Comparison of ENCODE assay signal across 13 mouse cellular contexts in genomic region chr2:71775201-71775611, GRCm38 (mm10). TPM values are rescaled to one million over a fixed set of nuclear protein-coding genes. Genes with fewer than 3 reads are reported as not detected.
A peak's percentile ranks its signal among the peaks of the same experiment; 100 is the strongest.
DNase-seq lines count a peak whose midpoint lies in the region; ATAC-seq and TF ChIP-seq lines count a peak whose summit lies in the region.
"Had no signal": no experiment of that assay in that cellular context is flagged by ENCODE, and none has a peak within 500 bp of the region (broad histone marks: within the 10 kb centered on the region; RNA-seq: fewer than 3 reads in every experiment).

No protein-coding gene starts in this region.

- no peak overlapping the region for H3K4me3 ChIP-seq in neural tube, embryonic 11.5 days (ENCODE audit: low read depth, low read length)
- peak overlapping the region; percentile 22; the same call in 1 of the 2 replicates for H3K4me3 ChIP-seq in hindbrain, embryonic 10.5 days
- no peak overlapping the region for H3K4me3 ChIP-seq in gastrocnemius, adult 2 months
- H3K4me3 ChIP-seq: heart, embryonic 12.5 days; limb, embryonic 15.5 days; myocyte had no signal

- H3K27me3 ChIP-seq in neural tube, embryonic 11.5 days (ENCODE audit: control insufficient read depth, insufficient read depth, low read length), result no peaks in the 10 kb centered on the region
- H3K27me3 ChIP-seq in hindbrain, embryonic 10.5 days (ENCODE audit: insufficient read depth, poor library complexity, severe bottlenecking), result no peaks in the 10 kb centered on the region
- H3K27me3 ChIP-seq: heart, embryonic 12.5 days; limb, embryonic 15.5 days had no signal

- intact Hi-C loops in gastrocnemius, adult 2 months (cut with DNase I), result no loop called here

- no peaks in the 10 kb centered on the region for H3K36me3 ChIP-seq in neural tube, embryonic 11.5 days (ENCODE audit: control insufficient read depth, insufficient read depth, low read length)
- H3K36me3 ChIP-seq in hindbrain, embryonic 10.5 days, result no peaks in the 10 kb centered on the region
- H3K36me3 ChIP-seq: G1E; heart, embryonic 12.5 days; limb, embryonic 15.5 days had no signal

- 0 out of 2 replicates have a peak overlapping the region, but pooled peaks have one; percentile 35 for H3K27ac ChIP-seq in neural tube, embryonic 11.5 days (ENCODE audit: low read depth, low read length)
- peak overlapping the region; percentile 59 for H3K27ac ChIP-seq in hindbrain, embryonic 10.5 days
- no peak overlapping the region for H3K27ac ChIP-seq in gastrocnemius, adult 2 months
- H3K27ac ChIP-seq: limb, embryonic 15.5 days had no signal

- TF ChIP-seq CTCF in gastrocnemius, adult 2 months (IDR thresholded peaks at IDR 0.05), result no peak

- ATAC-seq in neural tube, embryonic 11.5 days (ENCODE audit: insufficient read depth, low FRiP score, low TSS enrichment), result peak; percentile 65; the same call in 1 of the 2 replicates
- no peak for ATAC-seq in monocyte, adult 5-6 weeks (replicated peaks; ENCODE audit: insufficient number of reproducible peaks, low FRiP score, low TSS enrichment, poor library complexity, severe bottlenecking)
- ATAC-seq: intestine, postnatal 0 days had no signal

- H3K4me1 ChIP-seq in neural tube, embryonic 11.5 days (ENCODE audit: control insufficient read depth, insufficient read depth, low read length), result peaks cover 8% of the 10 kb centered on the region
- peaks cover 30% of the 10 kb centered on the region for H3K4me1 ChIP-seq in hindbrain, embryonic 10.5 days (replicated peaks)

- peak; percentile 55 for DNase-seq in neural tube, embryonic 11.5 days (ENCODE audit: low spot score)
- no peak for DNase-seq in neural tube, embryonic 10.5 days (ENCODE audit: extremely low spot score, low spot score)
- DNase-seq in hindbrain, embryonic 10.5 days (ENCODE audit: low spot score), result peak; percentile 17
- DNase-seq in layer of hippocampus, postnatal 36 days, result peak; percentile 51 to 60
- peak; percentile 22 for DNase-seq in telencephalon, adult 2 months (ENCODE audit: low read depth, low spot score)
- DNase-seq in gastrocnemius, adult 2 months, result no peak
- DNase-seq in cerebellum, adult 9-11 months, result no peak

- no peak overlapping the region for H3K9ac ChIP-seq in neural tube, embryonic 11.5 days (ENCODE audit: low read length)
- H3K9ac ChIP-seq: heart, embryonic 12.5 days; limb, embryonic 15.5 days had no signal

- 42% methylated on average over 9 of the region's 9 CpGs for WGBS in neural tube, embryonic 11.5 days
- WGBS in hindbrain, embryonic 10.5 days, result 28% methylated on average over 9 of the region's 9 CpGs

- no peaks in the 10 kb centered on the region for H3K9me3 ChIP-seq in neural tube, embryonic 11.5 days (ENCODE audit: control insufficient read depth, low read length)
- no peaks in the 10 kb centered on the region for H3K9me3 ChIP-seq in hindbrain, embryonic 10.5 days
- H3K9me3 ChIP-seq: G1E; heart, embryonic 12.5 days; limb, embryonic 15.5 days had no signal

- H3K4me2 ChIP-seq in neural tube, embryonic 11.5 days (ENCODE audit: low read depth), result peak overlapping the region; percentile 19; the same call in 1 of the 2 replicates
- H3K4me2 ChIP-seq: heart, embryonic 12.5 days; limb, embryonic 15.5 days had no signal

RNA-seq across cellular contexts. Expression of gene Itga6, which starts 29.8 kb away (rescaled TPM):
- 35.2 and 39.9 TPM in 2 replicates for polyA plus RNA-seq in neural tube, embryonic 11.5 days (2014; fragmentation: Nextera tagmentation; extraction: Ambion mirVana)
- polyA plus RNA-seq in hindbrain, embryonic 10.5 days (2016; fragmentation: Nextera tagmentation; extraction: Ambion mirVana), result 19.5 and 28.0 TPM in 2 replicates
- total RNA-seq in layer of hippocampus, postnatal 36 days (2021), result 10 to 100 TPM; 28.2 to 30.5 TPM
- 10 to 100 TPM; 13.1 to 21.8 TPM for total RNA-seq in gastrocnemius, adult 2 months (2021)
- total RNA-seq in monocyte, adult 5-6 weeks (2017), result 20.6 to 89.1 TPM (median 24.1 TPM) in 3 replicates

Comparison
In these comparisons a context has a peak if more than half of its experiments do, and no peak if none do; other contexts are left out.
1. DNase-seq: peak in neural tube, embryonic 11.5 days (single experiment), hindbrain, embryonic 10.5 days (single experiment), layer of hippocampus, postnatal 36 days (2 of 2) and telencephalon, adult 2 months (single experiment); none in neural tube, embryonic 10.5 days (single experiment), gastrocnemius, adult 2 months (single experiment) and cerebellum, adult 9-11 months (single experiment).